Mouse (Mus musculus) neural tube, embryonic 12.5 days (tissue): ENCODE results near the gene Jhy. TPM values are rescaled to one million over a fixed set of nuclear protein-coding genes. Genes with fewer than 3 reads are reported as not detected.
A peak's percentile ranks its signal among the peaks of the same experiment; 100 is the strongest.

Source experiments
- ATAC-seq: fragments of 200-750 bp; cut with Nextera tagmentation; 2 replicates; pipeline ENCODE4 v1.8.0; 2017; ENCODE audit warnings: low read depth, mild to moderate bottlenecking, moderate TSS enrichment, moderate library complexity; ENCODE audit not compliant: low FRiP score
- H3K27ac ChIP-seq: fragments of 300-500 bp; sonication (generic); 2 replicates; pipeline ENCODE4 v1.5.1; 2016
- H3K27me3 ChIP-seq: fragments of 300-500 bp; sonication (generic); replicated peaks from 2 replicates; pipeline ENCODE4 v1.6.1; 2016; ENCODE audit warnings: mild to moderate bottlenecking
- H3K36me3 ChIP-seq: fragments of 300-500 bp; sonication (generic); 2 replicates; pipeline ENCODE4 v1.6.1; 2016; ENCODE audit warnings: mild to moderate bottlenecking
- H3K4me1 ChIP-seq: fragments of 300-500 bp; sonication (generic); 2 replicates; pipeline ENCODE4 v1.6.1; 2016
- H3K4me2 ChIP-seq: fragments of 300-500 bp; sonication (generic); replicated peaks from 2 replicates; pipeline ENCODE4 v1.6.1; 2016; ENCODE audit warnings: mild to moderate bottlenecking
- H3K4me3 ChIP-seq: fragments of 300-500 bp; sonication (generic); 2 replicates; pipeline ENCODE4 v1.5.1; 2016
- H3K9ac ChIP-seq: fragments of 300-500 bp; sonication (generic); 2 replicates; pipeline ENCODE4 v1.6.1; 2016; ENCODE audit warnings: mild to moderate bottlenecking
- H3K9me3 ChIP-seq: fragments of 300-500 bp; sonication (generic); 2 replicates; pipeline ENCODE4 v1.6.1; 2016; ENCODE audit warnings: mild to moderate bottlenecking
- WGBS: fragments of 180-500 bp; shearing (Covaris S2); methylation state at CpG from one replicate; pipeline ENCODE4 v1.1.7; 2016; 5-methylcytosine and 5-hydroxymethylcytosine counted together
- polyA plus RNA-seq: library from polyadenylated mRNA; unstranded; fragments of >200 nt; fragmentation: Nextera tagmentation; extraction: Ambion mirVana; gene quantifications from 2 replicates; pipeline ENCODE4 v1.2.1, GENCODE M21; 2016

Jhy gene
- polyA plus RNA-seq, 1 experiment from 2014 or later = 1.1 TPM

GRCm38 (mm10) chr9:40982480-40982879 is 18.6 kb upstream of the Jhy start:
- no peak for ATAC-seq
- H3K27me3 ChIP-seq = no peaks in the 10 kb centered on the region
- H3K4me2 ChIP-seq = no peak overlapping the region
- H3K36me3 ChIP-seq = no peaks in the 10 kb centered on the region
- H3K9ac ChIP-seq = no peak overlapping the region
- H3K4me3 ChIP-seq = no peak overlapping the region
- 38% methylated on average over 6 of the region's 6 CpGs for WGBS
- H3K4me1 ChIP-seq = no peaks in the 10 kb centered on the region
- no peak overlapping the region for H3K27ac ChIP-seq
- no peaks in the 10 kb centered on the region for H3K9me3 ChIP-seq

GRCm38 (mm10) chr9:40974042-40974801 is 10.3 kb upstream of the Jhy start:
- Histone ChIP-seq H3K27ac (no peak overlapping the region), H3K4me1 (no peaks in the 10 kb centered on the region), H3K36me3 (no peaks in the 10 kb centered on the region), H3K4me3 (no peak overlapping the region), H3K27me3 (no peaks in the 10 kb centered on the region), H3K4me2 (no peak overlapping the region), H3K9ac (no peak overlapping the region), H3K9me3 (no peaks in the 10 kb centered on the region)
- WGBS = 77% methylated on average over 11 of the region's 11 CpGs
- ATAC-seq = no peak

- H3K9me3 ChIP-seq = no peaks in the 10 kb centered on the region
- H3K27me3 ChIP-seq = peaks cover 38% of the 10 kb centered on the region
- H3K9ac ChIP-seq = no peak overlapping the region
- peak overlapping the region; percentile 97 for H3K4me2 ChIP-seq
- peaks cover 10% of the 10 kb centered on the region for H3K4me1 ChIP-seq
- WGBS = 19% methylated on average over 7 of the region's 7 CpGs
- H3K36me3 ChIP-seq = no peaks in the 10 kb centered on the region
- peak overlapping the region; percentile 51 for H3K4me3 ChIP-seq
- ATAC-seq = no peak
- H3K27ac ChIP-seq = no peak overlapping the region
Measured at GRCm38 (mm10) chr9:40964418-40964714, 448 bp upstream of the Jhy start.

DNA sequence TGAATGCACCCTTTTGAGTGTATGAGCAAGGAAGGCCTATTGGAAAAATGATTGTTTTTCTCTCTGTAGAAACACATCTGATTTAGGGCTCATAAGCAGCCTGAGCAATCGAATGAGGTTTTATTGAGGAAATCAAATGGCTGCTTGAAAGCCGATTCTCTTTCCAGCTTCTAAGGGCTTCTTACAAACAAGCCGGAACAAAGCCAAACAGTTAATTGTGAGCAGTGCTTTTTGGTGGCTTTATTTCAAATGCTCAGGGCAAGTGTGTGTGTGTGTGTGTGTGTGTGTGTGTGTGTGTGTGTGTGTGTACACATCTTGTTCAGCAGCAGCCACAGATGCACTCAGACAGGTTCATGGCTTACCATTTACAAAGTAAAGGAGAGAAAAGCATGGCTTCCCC is 2.5 kb downstream of the Jhy start:
- Histone ChIP-seq H3K27ac (no peak overlapping the region), H3K36me3 (no peaks in the 10 kb centered on the region), H3K9me3 (no peaks in the 10 kb centered on the region), H3K4me1 (peaks cover 10% of the 10 kb centered on the region), H3K9ac (no peak overlapping the region), H3K27me3 (peaks cover 35% of the 10 kb centered on the region), H3K4me2 (no peak overlapping the region), H3K4me3 (no peak overlapping the region)
- ATAC-seq = no peak
- 48% methylated on average over 3 of the region's 3 CpGs for WGBS

DNA sequence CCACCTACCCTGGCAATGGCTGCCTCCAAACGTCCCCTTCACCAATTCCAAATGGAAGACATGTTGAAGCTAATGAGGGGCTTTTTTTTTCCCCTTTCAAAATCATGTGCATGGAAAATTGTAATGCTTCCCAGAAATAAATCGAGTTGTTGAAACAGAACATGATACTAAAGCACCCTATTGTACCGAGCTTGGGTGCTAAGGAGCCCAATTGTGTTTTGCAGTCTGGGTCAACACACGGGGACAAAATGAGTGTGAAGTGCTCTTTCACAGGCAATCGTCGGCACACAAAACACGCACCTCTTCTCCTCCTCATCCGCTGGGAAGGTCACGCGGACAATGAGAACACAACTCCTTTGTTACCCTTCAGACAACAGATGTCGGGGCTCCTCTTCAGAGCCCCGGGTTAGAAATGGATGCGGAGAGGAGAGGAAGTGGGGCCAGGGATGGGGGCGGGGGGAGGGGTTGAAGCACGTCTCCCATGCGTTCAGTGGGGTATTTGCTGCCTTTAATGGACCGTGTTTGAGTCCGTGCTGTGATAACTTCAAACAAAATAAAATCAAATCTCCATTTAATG is 14.8 kb downstream of the Jhy start:
- ATAC-seq = peak; percentile 86
- Histone ChIP-seq H3K4me1 (no peaks in the 10 kb centered on the region), H3K9ac (no peak overlapping the region)

DNA sequence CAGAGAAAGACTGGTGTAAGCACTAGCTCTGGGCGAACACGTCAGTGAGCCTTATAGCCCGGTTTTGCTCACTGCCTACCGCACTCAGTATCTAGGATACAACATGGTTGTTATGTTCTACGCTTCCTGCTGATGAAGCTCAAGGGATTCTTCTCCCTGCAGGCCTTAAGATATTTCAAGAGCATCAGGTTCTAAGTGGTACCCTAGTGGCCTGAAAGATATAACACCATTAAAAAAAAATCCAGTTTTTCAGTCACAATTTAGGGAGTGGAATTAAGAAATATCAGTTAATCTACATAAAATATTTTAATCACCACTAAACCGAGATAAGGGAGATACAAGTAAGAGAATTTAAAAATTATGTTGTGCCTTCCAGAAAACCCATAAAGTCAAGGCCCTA is 15.4 kb downstream of the Jhy start:
- H3K36me3 ChIP-seq = no peaks in the 10 kb centered on the region
- H3K9me3 ChIP-seq = no peaks in the 10 kb centered on the region
- H3K4me2 ChIP-seq = no peak overlapping the region
- no peaks in the 10 kb centered on the region for H3K4me1 ChIP-seq
- H3K4me3 ChIP-seq = no peak overlapping the region
- 88% methylated on average over 6 of the region's 6 CpGs for WGBS
- ATAC-seq = no peak
- peaks cover 7% of the 10 kb centered on the region for H3K27me3 ChIP-seq
- no peak overlapping the region for H3K9ac ChIP-seq
- H3K27ac ChIP-seq = no peak overlapping the region

More for the DNA sequence above, 14.8 kb downstream of the Jhy start:
- no peak overlapping the region for H3K4me3 ChIP-seq
- peaks cover 7% of the 10 kb centered on the region for H3K27me3 ChIP-seq
- WGBS = 19% methylated on average over 18 of the region's 18 CpGs
- peak overlapping the region; percentile 42 for H3K4me2 ChIP-seq
- H3K27ac ChIP-seq = no peak overlapping the region
- H3K36me3 ChIP-seq = no peaks in the 10 kb centered on the region
- H3K9me3 ChIP-seq = no peaks in the 10 kb centered on the region

DNA sequence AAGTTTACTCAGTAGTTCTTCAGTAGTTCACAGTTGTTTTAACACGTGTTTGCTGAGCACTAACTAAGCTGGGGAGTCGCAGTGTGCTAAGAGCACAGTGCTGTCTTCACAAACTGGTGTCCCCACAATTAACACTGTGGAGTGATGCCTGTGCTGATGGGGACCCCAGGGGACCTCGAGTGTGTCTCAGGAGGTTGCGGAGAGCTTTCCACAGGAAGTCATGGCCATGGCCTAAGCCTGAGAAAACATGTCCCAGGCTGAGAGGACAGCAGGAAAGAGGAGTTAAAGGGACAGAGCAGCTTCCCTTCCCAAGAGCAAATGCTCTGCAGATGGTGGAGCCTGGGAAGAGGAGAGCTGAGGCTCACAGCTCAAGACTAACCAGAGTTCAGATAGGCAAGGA is 16.8 kb downstream of the Jhy start:
- ATAC-seq = no peak
- H3K4me2 ChIP-seq = no peak overlapping the region
- H3K27ac ChIP-seq = no peak overlapping the region
- H3K9ac ChIP-seq = no peak overlapping the region
- no peak overlapping the region for H3K4me3 ChIP-seq
- H3K27me3 ChIP-seq = peaks cover 7% of the 10 kb centered on the region
- no peaks in the 10 kb centered on the region for H3K4me1 ChIP-seq
- 71% methylated on average over 4 of the region's 4 CpGs for WGBS
- H3K36me3 ChIP-seq = no peaks in the 10 kb centered on the region
- no peaks in the 10 kb centered on the region for H3K9me3 ChIP-seq

- H3K4me3 ChIP-seq = no peak overlapping the region
- H3K9ac ChIP-seq = no peak overlapping the region
- 55% methylated on average over 7 of the region's 7 CpGs for WGBS
- no peaks in the 10 kb centered on the region for H3K36me3 ChIP-seq
- no peak overlapping the region for H3K4me2 ChIP-seq
- H3K27me3 ChIP-seq = no peaks in the 10 kb centered on the region
- no peaks in the 10 kb centered on the region for H3K4me1 ChIP-seq
- no peak overlapping the region for H3K27ac ChIP-seq
- no peak for ATAC-seq
- no peaks in the 10 kb centered on the region for H3K9me3 ChIP-seq
Measured at GRCm38 (mm10) chr9:40937425-40937824, 26.5 kb downstream of the Jhy start.

DNA sequence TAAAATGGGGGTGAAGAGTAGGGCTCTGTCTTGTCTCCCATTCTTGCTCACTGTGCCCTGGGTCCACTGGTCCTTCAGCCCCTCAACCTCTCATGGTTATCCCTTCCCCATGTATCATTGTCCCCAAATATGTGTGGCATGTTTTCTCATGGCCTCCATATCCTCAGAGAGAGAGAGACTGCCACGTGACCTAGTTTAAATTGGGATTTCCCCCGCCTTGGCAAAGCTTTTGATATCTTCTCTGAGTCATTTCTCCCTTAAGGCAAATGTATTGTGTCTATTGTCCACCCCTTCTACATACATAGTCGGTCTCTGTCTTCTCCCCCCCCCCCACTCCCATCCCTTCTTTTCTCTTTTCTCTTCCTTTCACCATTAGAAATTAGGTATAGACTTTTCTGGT is 30.6 kb downstream of the Jhy start:
- ATAC-seq = no peak
- no peak overlapping the region for H3K27ac ChIP-seq
- H3K4me3 ChIP-seq = no peak overlapping the region
- H3K27me3 ChIP-seq = no peaks in the 10 kb centered on the region
- no peaks in the 10 kb centered on the region for H3K36me3 ChIP-seq
- H3K4me1 ChIP-seq = no peaks in the 10 kb centered on the region
- H3K9me3 ChIP-seq = no peaks in the 10 kb centered on the region
- H3K9ac ChIP-seq = no peak overlapping the region
- WGBS = 67% methylated on average over 3 of the region's 3 CpGs
- H3K4me2 ChIP-seq = no peak overlapping the region

- Histone ChIP-seq H3K27ac (no peak overlapping the region), H3K4me2 (no peak overlapping the region), H3K4me1 (no peaks in the 10 kb centered on the region), H3K9me3 (no peaks in the 10 kb centered on the region), H3K9ac (no peak overlapping the region), H3K27me3 (no peaks in the 10 kb centered on the region), H3K36me3 (no peaks in the 10 kb centered on the region), H3K4me3 (no peak overlapping the region)
- ATAC-seq = no peak
- WGBS = 65% methylated on average over 17 of the region's 17 CpGs
Measured at GRCm38 (mm10) chr9:40927351-40927980, 36.5 kb downstream of the Jhy start.

GRCm38 (mm10) chr9:40917871-40918613 is 45.9 kb downstream of the Jhy start:
- H3K9me3 ChIP-seq = no peaks in the 10 kb centered on the region
- H3K27ac ChIP-seq = no peak overlapping the region
- 48% methylated on average over 12 of the region's 12 CpGs for WGBS
- H3K27me3 ChIP-seq = no peaks in the 10 kb centered on the region
- ATAC-seq = no peak
- no peak overlapping the region for H3K9ac ChIP-seq
- no peaks in the 10 kb centered on the region for H3K36me3 ChIP-seq
- H3K4me3 ChIP-seq = no peak overlapping the region
- H3K4me1 ChIP-seq = no peaks in the 10 kb centered on the region
- no peak overlapping the region for H3K4me2 ChIP-seq

DNA sequence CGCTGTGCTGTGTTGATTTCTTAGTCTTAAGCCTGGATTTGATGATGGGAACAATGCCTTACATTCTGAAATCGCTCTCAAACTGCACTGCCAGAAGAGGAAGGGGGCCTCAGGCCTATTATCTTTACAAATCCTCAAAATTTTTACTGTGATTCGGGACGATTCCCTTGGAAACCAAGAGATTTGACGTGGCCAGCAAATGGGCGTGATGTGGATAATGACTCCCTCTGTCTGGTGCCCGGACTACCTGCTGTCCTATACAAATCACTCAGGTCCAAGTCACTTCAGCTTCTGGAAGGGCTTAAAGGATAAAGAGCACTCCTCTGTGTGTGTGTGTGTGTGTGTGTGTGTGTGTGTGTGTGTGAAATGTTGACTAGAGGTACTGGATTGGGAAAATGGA is 55.0 kb downstream of the Jhy start:
- Histone ChIP-seq H3K9me3 (no peaks in the 10 kb centered on the region), H3K36me3 (no peaks in the 10 kb centered on the region), H3K4me3 (no peak overlapping the region), H3K9ac (no peak overlapping the region), H3K27ac (no peak overlapping the region), H3K4me1 (peaks cover 5% of the 10 kb centered on the region; the same call in 1 of the 2 replicates), H3K27me3 (no peaks in the 10 kb centered on the region), H3K4me2 (no peak overlapping the region)
- no peak for ATAC-seq
- WGBS = 36% methylated on average over 7 of the region's 7 CpGs
